Mouse (Mus musculus): Measurements from ENCODE around the gene Hus1b. TPM values are rescaled to one million over a fixed set of nuclear protein-coding genes. Genes with fewer than 3 reads are reported as not detected.
A peak's percentile ranks its signal among the peaks of the same experiment; 100 is the strongest.

The Hus1b gene
- total and polyA plus RNA-seq, 2 experiments from 2014 or later = 0.63 TPM; not detected in 1

- no peak for ATAC-seq
- Histone ChIP-seq H3K36me3 (ENCODE audit: insufficient read depth, low read length) (peaks cover 14% of the 10 kb centered on the region; the same call in 1 of the 2 replicates), H3K9ac (replicated peaks; ENCODE audit: low read length) (no peak overlapping the region), H3K27ac (no peak overlapping the region), H3K4me3 (ENCODE audit: low read length) (no peak overlapping the region), H3K4me2 (ENCODE audit: low read depth, low read length) (no peak overlapping the region), H3K4me1 (ENCODE audit: insufficient read depth, low read length) (no peaks in the 10 kb centered on the region), H3K9me3 (ENCODE audit: low read length) (no peaks in the 10 kb centered on the region), H3K27me3 (ENCODE audit: insufficient read depth, low read length) (no peaks in the 10 kb centered on the region)
- no peak for TF ChIP-seq CTCF (IDR thresholded peaks at IDR 0.05; ENCODE audit: low read depth)
- 62% methylated on average over 2 of the region's 2 CpGs for WGBS
- DNase-seq (ENCODE audit: low spot score) = no peak
Observed at GRCm38 (mm10) chr13:30902286-30902685, 45.3 kb downstream of the Hus1b start.

GRCm38 (mm10) chr13:30901387-30902041 is 46.0 kb downstream of the Hus1b start:
- Histone ChIP-seq H3K4me3 (ENCODE audit: low read length) (no peak overlapping the region), H3K27ac (no peak overlapping the region), H3K9ac (replicated peaks; ENCODE audit: low read length) (no peak overlapping the region), H3K9me3 (ENCODE audit: low read length) (no peaks in the 10 kb centered on the region), H3K4me2 (ENCODE audit: low read depth, low read length) (no peak overlapping the region), H3K27me3 (ENCODE audit: insufficient read depth, low read length) (no peaks in the 10 kb centered on the region), H3K36me3 (ENCODE audit: insufficient read depth, low read length) (peaks cover 14% of the 10 kb centered on the region; the same call in 1 of the 2 replicates), H3K4me1 (ENCODE audit: insufficient read depth, low read length) (no peaks in the 10 kb centered on the region)
- DNase-seq (ENCODE audit: low spot score) (peak; percentile 60), ATAC-seq (peak; percentile 71)
- peak; percentile 59 for TF ChIP-seq CTCF (IDR thresholded peaks at IDR 0.05; ENCODE audit: low read depth)
- WGBS = 93% methylated on average over 7 of the region's 7 CpGs

Other genes starting within 250 kb of the Hus1b start
- not detected in 2 replicates for gene Irf4, start 198.5 kb downstream of the Hus1b start, total RNA-seq (2014; rRNA removed)
- 0.06 and 0.08 TPM in 2 replicates for gene Irf4, start 198.5 kb downstream of the Hus1b start, polyA plus RNA-seq (2015; fragmentation: Nextera tagmentation; extraction: Ambion mirVana)
- 41.7 and 49.4 TPM in 2 replicates for gene Exoc2, start 26.3 kb upstream of the Hus1b start, total RNA-seq (2014; rRNA removed)
- gene Exoc2, start 26.3 kb upstream of the Hus1b start, polyA plus RNA-seq (2015; fragmentation: Nextera tagmentation; extraction: Ambion mirVana) = 35.5 and 36.5 TPM in 2 replicates
- 0.72 TPM in 1 of 2 replicates, not detected in the other for gene Gm5447, start 26.4 kb upstream of the Hus1b start, total RNA-seq (2014; rRNA removed)
- 0.13 TPM in 1 of 2 replicates, not detected in the other for gene Gm5447, start 26.4 kb upstream of the Hus1b start, polyA plus RNA-seq (2015; fragmentation: Nextera tagmentation; extraction: Ambion mirVana)